Mouse (Mus musculus) heart, postnatal 0 days (tissue): Measurements from ENCODE around the gene Shroom2.

Experiments used
- CTCF ChIP-seq: IDR thresholded peaks from 2 replicates; pipeline ENCODE4 v1.5.1; 2016; ENCODE audit warnings: antibody characterized with exemption, control low read depth, low read depth
- EP300 ChIP-seq: IDR thresholded peaks from 2 replicates; pipeline ENCODE4 v1.6.1; 2016; ENCODE audit warnings: antibody characterized with exemption, low read depth

DNA sequence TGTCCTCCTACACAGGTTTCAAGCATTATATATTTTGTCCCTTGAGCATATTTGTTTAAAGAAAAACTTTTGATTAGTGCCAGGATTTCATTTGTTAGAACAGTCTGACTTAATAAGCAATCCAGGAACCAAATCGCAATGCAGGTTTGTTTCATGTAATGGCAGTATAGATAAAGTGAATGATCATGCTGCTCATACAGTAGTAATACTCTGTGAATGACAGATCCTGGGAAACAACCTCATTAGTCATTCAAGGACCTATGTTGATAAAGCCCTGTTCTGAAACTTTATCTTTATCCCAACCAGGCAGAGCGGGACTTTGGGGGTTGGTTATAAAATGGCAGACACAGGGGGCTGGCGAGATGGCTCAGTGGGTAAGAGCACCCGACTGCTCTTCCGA lies 13.0 kb downstream of the Shroom2 start:
- no peak for TF ChIP-seq CTCF
- TF ChIP-seq EP300 = no peak
